ENCODE assay signal across 25 mouse cellular contexts in genomic region chr1:180267151-180267550, GRCm38 (mm10).
"Had no signal": no experiment of that assay in that cellular context is flagged by ENCODE, and none has a peak within 500 bp of the region (broad histone marks: within the 10 kb centered on the region; RNA-seq: fewer than 3 reads in every experiment).

No protein-coding gene starts in this region.

- H3K9ac ChIP-seq: forebrain, postnatal 0 days; heart, embryonic 13.5 days; heart, embryonic 15.5 days; hindbrain, embryonic 13.5 days; hindbrain, embryonic 15.5 days; kidney, embryonic 15.5 days; limb, embryonic 13.5 days; limb, embryonic 15.5 days; liver, embryonic 12.5 days had no signal

- ATAC-seq: forebrain, postnatal 0 days; hindbrain, postnatal 0 days; intestine, embryonic 16.5 days; liver, embryonic 12.5 days had no signal

- DNase-seq: forebrain, postnatal 0 days; gastrocnemius, postnatal 14 days; gastrocnemius, postnatal 36 days; heart, adult 2 months; heart, postnatal 14 days; heart, postnatal 36 days; kidney, adult 11 months; kidney, adult 8-10 months; kidney, postnatal 14 days; kidney, postnatal 36 days; layer of hippocampus, adult 9-11 months; layer of hippocampus, postnatal 36 days; left cerebral cortex, postnatal 4 days had no signal

- H3K27ac ChIP-seq: heart, adult 2 months; heart, embryonic 13.5 days; heart, embryonic 15.5 days; hindbrain, embryonic 13.5 days; hindbrain, embryonic 15.5 days; hindbrain, postnatal 0 days; kidney, embryonic 15.5 days; kidney, postnatal 0 days; limb, embryonic 13.5 days; limb, embryonic 15.5 days; liver, embryonic 12.5 days had no signal

- H3K4me3 ChIP-seq: heart, adult 2 months; heart, embryonic 13.5 days; heart, embryonic 15.5 days; hindbrain, embryonic 13.5 days; hindbrain, embryonic 15.5 days; kidney, embryonic 15.5 days; limb, embryonic 13.5 days; limb, embryonic 15.5 days; liver, embryonic 12.5 days had no signal

- H3K27me3 ChIP-seq: kidney, embryonic 15.5 days had no signal

- H3K4me2 ChIP-seq: heart, embryonic 11.5 days; heart, embryonic 13.5 days; heart, embryonic 15.5 days; hindbrain, embryonic 13.5 days; hindbrain, embryonic 15.5 days; kidney, embryonic 15.5 days; limb, embryonic 13.5 days; limb, embryonic 15.5 days; liver, embryonic 12.5 days had no signal

- H3K36me3 ChIP-seq: heart, embryonic 13.5 days; heart, embryonic 15.5 days; hindbrain, embryonic 13.5 days; hindbrain, embryonic 15.5 days; kidney, embryonic 15.5 days; limb, embryonic 13.5 days; limb, embryonic 15.5 days; liver, embryonic 12.5 days had no signal

- H3K9me3 ChIP-seq: heart, embryonic 13.5 days; heart, embryonic 15.5 days; hindbrain, embryonic 13.5 days; hindbrain, embryonic 15.5 days; kidney, embryonic 15.5 days; limb, embryonic 13.5 days; limb, embryonic 15.5 days; liver, embryonic 12.5 days had no signal
